Mouse (Mus musculus) kidney, postnatal 0 days (tissue): ENCODE data around the gene Glcci1. TPM values are rescaled to one million over a fixed set of nuclear protein-coding genes. Genes with fewer than 3 reads are reported as not detected.
A peak's percentile ranks its signal among the peaks of the same experiment; 100 is the strongest.

Source experiments
- ATAC-seq: fragments of 200-750 bp; cut with Nextera tagmentation; replicated peaks from 2 replicates; pipeline ENCODE4 v1.8.0; 2017; ENCODE audit warnings: low read depth, moderate number of reproducible peaks, moderate TSS enrichment, moderate library complexity; ENCODE audit not compliant: low FRiP score
- DNase-seq: peaks from one replicate; pipeline ENCODE4 v3.0.0-alpha.2; 2016; ENCODE audit warnings: low spot score
- H3K27ac ChIP-seq: fragments of 300-500 bp; sonication (generic); 2 replicates; pipeline ENCODE4 v1.5.1; 2014; ENCODE audit warnings: mild to moderate bottlenecking
- H3K27me3 ChIP-seq: fragments of 300-500 bp; sonication (generic); 2 replicates; pipeline ENCODE4 v1.6.1; 2014; ENCODE audit warnings: low read length, mixed read lengths; ENCODE audit not compliant: insufficient read depth
- H3K36me3 ChIP-seq: fragments of 300-500 bp; sonication (generic); 2 replicates; pipeline ENCODE4 v1.6.1; 2014; ENCODE audit warnings: low read length, mixed read lengths; ENCODE audit not compliant: insufficient read depth
- H3K4me1 ChIP-seq: fragments of 300-500 bp; sonication (generic); replicated peaks from 2 replicates; pipeline ENCODE4 v1.6.1; 2014; ENCODE audit warnings: antibody characterized with exemption, low read length, mixed read lengths; ENCODE audit not compliant: insufficient read depth
- H3K4me2 ChIP-seq: fragments of 300-500 bp; sonication (generic); 2 replicates; pipeline ENCODE4 v1.6.1; 2014; ENCODE audit warnings: mild to moderate bottlenecking, low read length, moderate library complexity, mixed read lengths
- H3K4me3 ChIP-seq: fragments of 300-500 bp; sonication (generic); replicated peaks from 2 replicates; pipeline ENCODE4 v1.5.1; 2014; ENCODE audit warnings: low read depth, low read length
- H3K9ac ChIP-seq: fragments of 300-500 bp; sonication (generic); 2 replicates; pipeline ENCODE4 v1.6.1; 2014; ENCODE audit warnings: low read depth, low read length
- H3K9me3 ChIP-seq: fragments of 300-500 bp; sonication (generic); replicated peaks from 2 replicates; pipeline ENCODE4 v1.6.1; 2016; ENCODE audit warnings: low read length, inconsistent platforms, mixed read lengths
- CTCF ChIP-seq: IDR thresholded peaks from 2 replicates; pipeline ENCODE4 v1.5.1; 2016; ENCODE audit warnings: antibody characterized with exemption, low read depth, mild to moderate bottlenecking, moderate library complexity
- WGBS: fragments of 180-500 bp; shearing (Covaris S2); extraction: QIAGEN DNeasy Blood & Tissue Kit; methylation state at CpG from one replicate; pipeline ENCODE4 v1.1.7; 2014; 5-methylcytosine and 5-hydroxymethylcytosine counted together
- polyA plus RNA-seq: library from polyadenylated mRNA; unstranded; fragments of >200 nt; fragmentation: Nextera tagmentation; extraction: Ambion mirVana; gene quantifications from 2 replicates; pipeline ENCODE4 v1.2.1, GENCODE M21; 2015

Gene Glcci1
- polyA plus RNA-seq, 1 experiment from 2014 or later = 13.8 TPM

DNA sequence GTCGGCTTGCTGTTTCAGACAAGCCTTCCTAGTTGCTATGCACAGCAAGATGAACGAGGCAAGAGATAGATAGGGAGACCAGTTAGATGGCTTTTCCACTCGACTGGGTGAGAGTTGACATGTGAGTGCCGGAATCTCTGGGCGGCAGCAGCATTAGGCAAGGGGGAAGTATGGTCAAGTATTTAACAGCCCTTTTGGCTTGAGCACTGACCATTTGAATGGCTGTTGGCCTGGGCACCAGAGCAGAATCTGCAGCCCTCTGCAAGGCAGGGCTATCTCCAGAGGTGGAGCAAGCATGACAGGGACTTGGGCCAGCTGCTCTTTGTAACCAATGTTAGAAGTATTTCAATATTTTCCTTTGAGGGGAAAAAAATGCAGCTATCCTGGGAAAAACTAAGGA, 36.5 kb upstream of the Glcci1 start:
- ATAC-seq (no peak; the same call in 1 of the 2 replicates), DNase-seq (peak; percentile 20)
- Histone ChIP-seq H3K4me2 (no peak overlapping the region), H3K9me3 (no peaks in the 10 kb centered on the region), H3K27me3 (no peaks in the 10 kb centered on the region), H3K27ac (peak overlapping the region; percentile 51), H3K36me3 (no peaks in the 10 kb centered on the region), H3K4me1 (no peaks in the 10 kb centered on the region), H3K4me3 (no peak overlapping the region), H3K9ac (no peak overlapping the region)
- 24% methylated on average over 5 of the region's 5 CpGs for WGBS
- TF ChIP-seq CTCF = no peak

DNA sequence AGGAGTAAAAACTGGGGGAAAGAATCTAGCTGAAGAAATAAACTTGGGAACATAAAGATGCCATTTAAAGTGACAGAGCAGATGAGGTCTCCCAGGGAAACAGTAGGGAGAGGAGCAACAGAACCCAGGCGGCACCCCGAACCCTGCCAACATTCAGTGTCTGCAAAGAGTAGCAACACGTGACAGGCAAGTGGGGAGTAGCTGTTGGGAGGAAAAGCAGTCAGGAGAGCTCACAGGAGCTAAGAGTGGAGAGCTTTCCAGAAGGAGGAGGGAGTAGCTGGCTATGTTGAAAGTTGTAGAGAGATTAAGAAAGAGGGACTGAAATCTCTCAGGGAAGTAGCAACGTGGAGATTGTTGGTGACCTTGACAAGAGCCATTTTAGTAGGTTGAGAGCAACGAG, 35.9 kb upstream of the Glcci1 start:
- ATAC-seq (0 out of 2 replicates have a peak, but pooled peaks have one; percentile 49), DNase-seq (peak; percentile 45)
- TF ChIP-seq CTCF = no peak

DNA sequence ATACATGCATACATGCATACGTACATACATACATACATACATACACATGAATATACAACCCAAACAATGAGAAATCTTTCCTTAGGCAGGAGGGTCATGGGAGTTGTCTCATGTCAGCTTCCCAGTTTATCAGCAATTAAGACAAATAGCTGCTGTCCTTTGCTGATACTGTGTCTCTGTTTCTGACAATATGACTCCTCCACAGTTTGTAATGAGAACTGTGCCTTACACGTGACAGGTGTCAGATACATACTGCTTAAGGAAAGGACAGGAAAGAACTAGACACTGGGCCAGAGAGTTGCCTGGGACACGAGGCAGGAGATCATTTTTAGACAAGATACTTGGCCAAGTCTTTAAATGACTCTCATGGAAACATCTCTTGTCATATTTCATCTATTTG, 35.1 kb upstream of the Glcci1 start:
- TF ChIP-seq CTCF = no peak
- Histone ChIP-seq H3K27ac (no peak overlapping the region), H3K4me2 (no peak overlapping the region), H3K36me3 (no peaks in the 10 kb centered on the region), H3K9ac (no peak overlapping the region), H3K9me3 (no peaks in the 10 kb centered on the region), H3K4me1 (no peaks in the 10 kb centered on the region), H3K4me3 (no peak overlapping the region), H3K27me3 (no peaks in the 10 kb centered on the region)
- ATAC-seq (no peak), DNase-seq (no peak)
- WGBS = 56% methylated on average over 3 of the region's 3 CpGs

More for the DNA sequence above, 35.9 kb upstream of the Glcci1 start:
- no peak overlapping the region for H3K4me3 ChIP-seq
- no peaks in the 10 kb centered on the region for H3K27me3 ChIP-seq
- H3K36me3 ChIP-seq = no peaks in the 10 kb centered on the region
- WGBS = 25% methylated on average over 5 of the region's 5 CpGs
- no peak overlapping the region for H3K9ac ChIP-seq
- no peaks in the 10 kb centered on the region for H3K9me3 ChIP-seq
- H3K4me1 ChIP-seq = no peaks in the 10 kb centered on the region
- no peak overlapping the region for H3K4me2 ChIP-seq
- peak overlapping the region; percentile 51; the same call in 1 of the 2 replicates for H3K27ac ChIP-seq

DNA sequence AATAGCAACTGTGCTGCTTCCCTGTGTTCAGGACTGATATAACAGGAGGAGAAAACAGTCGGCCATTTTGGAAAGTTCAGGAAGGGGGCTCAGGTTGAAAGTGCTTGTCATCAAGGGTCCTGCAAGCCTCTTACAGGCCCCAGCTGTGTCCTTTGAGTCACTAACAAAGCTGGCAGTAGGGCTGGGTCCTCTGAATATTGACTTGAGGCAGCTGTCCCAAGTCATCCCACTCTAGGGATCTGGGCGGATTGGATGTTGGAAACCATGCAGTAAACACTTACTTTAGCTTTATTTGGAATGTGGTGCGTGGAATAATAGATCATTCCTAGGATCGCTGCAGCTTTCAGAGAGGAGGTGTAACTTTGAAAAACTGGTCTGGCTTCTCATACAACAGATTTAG, 34.6 kb upstream of the Glcci1 start:
- no peaks in the 10 kb centered on the region for H3K27me3 ChIP-seq
- DNase-seq = peak; percentile 54
- no peak overlapping the region for H3K9ac ChIP-seq
- H3K4me2 ChIP-seq = no peak overlapping the region
- no peak for TF ChIP-seq CTCF
- WGBS = 62% methylated on average over 4 of the region's 4 CpGs
- no peak overlapping the region for H3K27ac ChIP-seq
- H3K4me3 ChIP-seq = no peak overlapping the region
- no peak; the same call in 1 of the 2 replicates for ATAC-seq
- H3K4me1 ChIP-seq = no peaks in the 10 kb centered on the region
- H3K9me3 ChIP-seq = no peaks in the 10 kb centered on the region
- H3K36me3 ChIP-seq = no peaks in the 10 kb centered on the region

DNA sequence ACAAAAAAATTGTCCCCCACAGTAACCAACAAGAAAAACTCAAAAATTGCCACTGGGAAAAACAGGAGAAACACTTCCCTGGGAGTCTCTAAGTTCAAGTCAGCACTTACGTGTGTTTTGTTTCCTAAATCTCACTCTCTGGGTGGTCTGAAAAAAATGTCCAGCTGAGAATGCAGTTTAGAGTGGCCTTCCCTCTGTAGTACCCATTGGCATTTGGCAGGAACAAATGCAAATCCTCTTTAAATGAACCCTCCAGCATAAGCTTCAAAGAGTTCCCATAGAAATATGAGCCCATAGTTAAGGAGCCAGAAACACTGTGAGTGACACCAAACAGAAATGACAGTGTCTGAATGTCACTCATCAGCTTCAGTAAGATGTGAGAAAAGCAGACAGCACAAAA, 30.2 kb upstream of the Glcci1 start:
- 38% methylated on average over 1 of the region's 1 CpGs for WGBS
- Histone ChIP-seq H3K27me3 (no peaks in the 10 kb centered on the region), H3K4me3 (no peak overlapping the region), H3K27ac (no peak overlapping the region), H3K9me3 (no peaks in the 10 kb centered on the region), H3K4me1 (no peaks in the 10 kb centered on the region), H3K36me3 (no peaks in the 10 kb centered on the region), H3K9ac (no peak overlapping the region), H3K4me2 (no peak overlapping the region)
- no peak for DNase-seq
- TF ChIP-seq CTCF = no peak
- no peak for ATAC-seq

DNA sequence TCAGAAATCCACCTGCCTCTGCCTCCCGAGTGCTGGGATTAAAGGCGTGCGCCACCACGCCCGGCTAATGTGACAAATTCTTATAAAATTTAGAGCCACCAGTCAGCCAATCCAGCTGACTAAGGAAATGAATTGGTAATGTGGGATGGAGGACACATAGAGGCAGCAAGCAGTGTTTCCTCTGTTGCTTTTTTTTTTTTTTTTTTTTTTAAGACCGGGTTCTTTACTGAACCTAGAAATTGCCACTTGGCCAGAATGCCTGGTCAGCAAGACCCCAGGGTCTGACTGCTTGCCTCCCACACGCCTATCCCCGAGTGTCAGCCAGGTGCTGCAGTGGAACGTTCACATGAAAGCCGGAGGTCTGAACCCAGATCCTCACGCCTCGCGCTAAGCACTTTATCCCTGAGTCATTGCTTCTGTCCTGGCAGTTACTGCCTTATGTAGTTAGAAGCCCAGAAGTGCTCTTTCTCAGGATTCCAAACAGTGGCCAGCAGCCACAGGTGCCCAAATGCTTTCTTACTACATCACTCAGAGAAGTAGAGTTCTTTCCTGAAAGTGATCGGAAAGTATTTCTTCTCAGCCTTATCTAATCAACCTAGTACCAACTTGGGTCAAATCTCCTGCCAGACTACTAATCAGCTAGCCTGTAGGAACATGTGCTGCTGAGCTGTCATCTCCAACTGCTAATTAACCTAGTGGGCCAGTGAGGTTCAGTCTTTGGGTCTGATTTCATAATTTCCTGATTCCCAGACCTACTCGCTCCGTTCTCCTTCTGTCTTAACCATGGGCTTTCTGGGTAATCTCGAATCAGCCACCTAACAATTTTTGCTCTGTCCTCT, 24.7 kb upstream of the Glcci1 start:
- ATAC-seq (no peak), DNase-seq (no peak)
- no peaks in the 10 kb centered on the region for H3K27me3 ChIP-seq
- H3K4me3 ChIP-seq = no peak overlapping the region
- no peak overlapping the region for H3K27ac ChIP-seq
- H3K36me3 ChIP-seq = no peaks in the 10 kb centered on the region
- WGBS = 82% methylated on average over 17 of the region's 17 CpGs
- H3K4me2 ChIP-seq = no peak overlapping the region
- no peak overlapping the region for H3K9ac ChIP-seq
- H3K9me3 ChIP-seq = no peaks in the 10 kb centered on the region
- H3K4me1 ChIP-seq = no peaks in the 10 kb centered on the region
- no peak for TF ChIP-seq CTCF
